ENCODE assay signal across 14 mouse cellular contexts in the genomic region with DNA sequence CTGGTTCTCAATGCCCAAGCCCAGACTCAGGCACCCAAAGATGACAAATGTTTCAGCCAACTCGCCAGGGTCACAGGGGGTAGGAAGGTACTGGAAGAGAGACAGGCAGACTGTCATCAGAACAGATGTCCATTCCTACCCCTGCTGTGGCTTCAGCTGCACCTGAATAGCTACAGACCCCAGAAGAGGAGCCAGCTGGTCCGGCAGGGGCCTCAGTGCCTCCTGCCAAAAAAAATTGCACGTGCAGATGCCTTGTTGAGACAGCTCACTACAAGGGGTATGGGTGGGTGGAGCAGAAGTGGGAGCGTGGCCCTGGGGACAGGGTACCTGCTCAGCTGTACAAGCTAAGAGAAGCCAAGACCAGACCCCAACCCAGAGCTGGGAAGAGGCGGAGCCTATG. TPM values are rescaled to one million over a fixed set of nuclear protein-coding genes. Genes with fewer than 3 reads are reported as not detected.
DNase-seq lines count a peak whose midpoint lies in the region; ATAC-seq lines count a peak whose summit lies in the region.
"Had no signal": no experiment of that assay in that cellular context is flagged by ENCODE, and none has a peak within 500 bp of the region (broad histone marks: within the 10 kb centered on the region; RNA-seq: fewer than 3 reads in every experiment).

No protein-coding gene starts in this region.

- no peak overlapping the region for H3K4me2 ChIP-seq in hindbrain, embryonic 12.5 days (replicated peaks)
- H3K4me2 ChIP-seq in hindbrain, embryonic 14.5 days (replicated peaks), result no peak overlapping the region
- H3K4me2 ChIP-seq in embryonic facial prominence, embryonic 15.5 days (replicated peaks), result no peak overlapping the region
- H3K4me2 ChIP-seq: intestine, embryonic 15.5 days had no signal

- ATAC-seq in hindbrain, embryonic 12.5 days (ENCODE audit: low FRiP score), result 0 out of 2 replicates have a peak, but pooled peaks have one; percentile 34
- no peak for ATAC-seq in hindbrain, embryonic 14.5 days (ENCODE audit: low FRiP score)
- ATAC-seq in embryonic facial prominence, embryonic 15.5 days (ENCODE audit: insufficient number of reproducible peaks, low FRiP score, low TSS enrichment, low read depth), result no peak
- ATAC-seq: CD4-positive, CD25-positive, alpha-beta regulatory T cell, adult 4 months; intestine, embryonic 15.5 days had no signal

- intact Hi-C loops in gastrocnemius, postnatal 36 days (cut with DNase I), result loop anchor here (5.0 kb wide), 1 partner anchor 118 kb away; no protein-coding TSS in a partner anchor

- H3K4me1 ChIP-seq in hindbrain, embryonic 12.5 days, result peaks cover 75% of the 10 kb centered on the region
- H3K4me1 ChIP-seq in hindbrain, embryonic 14.5 days (replicated peaks; ENCODE audit: control insufficient read depth, insufficient read depth, low read length), result peaks cover 15% of the 10 kb centered on the region
- peaks cover 57% of the 10 kb centered on the region for H3K4me1 ChIP-seq in embryonic facial prominence, embryonic 15.5 days

- no peak for DNase-seq in hindbrain, embryonic 14.5 days (ENCODE audit: low spot score)
- DNase-seq in A20 (ENCODE audit: low read depth, low spot score), result peak; percentile 16
- peak; percentile 74 for DNase-seq in cerebellum, adult 11-12 months
- DNase-seq in right cerebral cortex, postnatal 4 days, result no peak
- no peak for DNase-seq in gastrocnemius, postnatal 36 days
- DNase-seq: heart, adult 18-20 months; kidney, postnatal 10 days; lung, postnatal 14 days; midbrain, embryonic 14.5 days; right cerebral cortex, postnatal 14 days had no signal

- H3K9me3 ChIP-seq in hindbrain, embryonic 12.5 days (replicated peaks), result no peaks in the 10 kb centered on the region
- no peaks in the 10 kb centered on the region for H3K9me3 ChIP-seq in hindbrain, embryonic 14.5 days (ENCODE audit: control insufficient read depth, low read length)
- no peaks in the 10 kb centered on the region for H3K9me3 ChIP-seq in embryonic facial prominence, embryonic 15.5 days (replicated peaks)
- H3K9me3 ChIP-seq: intestine, embryonic 15.5 days had no signal

- peak overlapping the region; percentile 40; the same call in 1 of the 2 replicates for H3K27ac ChIP-seq in hindbrain, embryonic 12.5 days
- no peak overlapping the region for H3K27ac ChIP-seq in hindbrain, embryonic 14.5 days
- H3K27ac ChIP-seq in embryonic facial prominence, embryonic 15.5 days (replicated peaks), result 0 out of 2 replicates have a peak overlapping the region, but pooled peaks have one; percentile 7
- H3K27ac ChIP-seq: intestine, embryonic 15.5 days had no signal

- peaks cover 28% of the 10 kb centered on the region for H3K36me3 ChIP-seq in hindbrain, embryonic 12.5 days
- H3K36me3 ChIP-seq in hindbrain, embryonic 14.5 days (replicated peaks; ENCODE audit: control insufficient read depth, insufficient read depth), result peaks cover 41% of the 10 kb centered on the region
- peaks cover 27% of the 10 kb centered on the region for H3K36me3 ChIP-seq in embryonic facial prominence, embryonic 15.5 days

- H3K9ac ChIP-seq in hindbrain, embryonic 12.5 days, result no peak overlapping the region
- H3K9ac ChIP-seq in hindbrain, embryonic 14.5 days, result no peak overlapping the region
- no peak overlapping the region for H3K9ac ChIP-seq in embryonic facial prominence, embryonic 15.5 days
- H3K9ac ChIP-seq: intestine, embryonic 15.5 days had no signal

- H3K27me3 ChIP-seq in hindbrain, embryonic 12.5 days, result no peaks in the 10 kb centered on the region; the same call in 1 of the 2 replicates
- no peaks in the 10 kb centered on the region for H3K27me3 ChIP-seq in hindbrain, embryonic 14.5 days (ENCODE audit: control insufficient read depth, insufficient read depth, low read length)
- H3K27me3 ChIP-seq in embryonic facial prominence, embryonic 15.5 days, result no peaks in the 10 kb centered on the region
- H3K27me3 ChIP-seq: intestine, embryonic 15.5 days had no signal

- no peak overlapping the region for H3K4me3 ChIP-seq in hindbrain, embryonic 12.5 days
- no peak overlapping the region for H3K4me3 ChIP-seq in hindbrain, embryonic 14.5 days (replicated peaks; ENCODE audit: low read length)
- H3K4me3 ChIP-seq in embryonic facial prominence, embryonic 15.5 days (replicated peaks), result no peak overlapping the region
- H3K4me3 ChIP-seq: intestine, embryonic 15.5 days had no signal

- WGBS in hindbrain, embryonic 12.5 days, result 60% methylated on average over 5 of the region's 5 CpGs
- 51% methylated on average over 5 of the region's 5 CpGs for WGBS in hindbrain, embryonic 14.5 days
- 57% methylated on average over 5 of the region's 5 CpGs for WGBS in embryonic facial prominence, embryonic 15.5 days

RNA-seq across cellular contexts. Expression of a gene that starts 31.1 kb away (rescaled TPM):
- polyA plus RNA-seq in hindbrain, embryonic 12.5 days (2016; fragmentation: Nextera tagmentation; extraction: Ambion mirVana), result 0.81 and 1.2 TPM in 2 replicates
- polyA plus RNA-seq in hindbrain, embryonic 14.5 days (2014; fragmentation: Nextera tagmentation; extraction: Ambion mirVana), result 0.85 and 1.1 TPM in 2 replicates
- polyA plus RNA-seq in embryonic facial prominence, embryonic 15.5 days (2015; fragmentation: Nextera tagmentation; extraction: Ambion mirVana), result 2.8 and 4.4 TPM in 2 replicates
- under 1 TPM; 0.47 to 0.48 TPM for total RNA-seq in gastrocnemius, postnatal 36 days (2021)

RNA-seq across cellular contexts. Expression of a gene that starts 50.1 kb away (rescaled TPM):
- polyA plus RNA-seq in hindbrain, embryonic 12.5 days (2016; fragmentation: Nextera tagmentation; extraction: Ambion mirVana), result 19.1 and 21.4 TPM in 2 replicates
- 18.6 and 22.8 TPM in 2 replicates for polyA plus RNA-seq in hindbrain, embryonic 14.5 days (2014; fragmentation: Nextera tagmentation; extraction: Ambion mirVana)
- polyA plus RNA-seq in embryonic facial prominence, embryonic 15.5 days (2015; fragmentation: Nextera tagmentation; extraction: Ambion mirVana), result 29.1 and 30.3 TPM in 2 replicates
- total RNA-seq in gastrocnemius, postnatal 36 days (2021), result 1 to 10 TPM; 2.0 to 3.0 TPM
- polyA plus RNA-seq: CD4-positive, CD25-positive, alpha-beta regulatory T cell, adult 4 months had no signal

Comparison
In these comparisons a context has a peak if more than half of its experiments do, and no peak if none do; other contexts are left out.
1. DNase-seq: peak in A20 (single experiment) and cerebellum, adult 11-12 months (single experiment); none in hindbrain, embryonic 14.5 days (single experiment), right cerebral cortex, postnatal 4 days (single experiment) and gastrocnemius, postnatal 36 days (0 of 2).